Mouse (Mus musculus): ENCODE results near the gene Casp8ap2. TPM values are rescaled to one million over a fixed set of nuclear protein-coding genes. Genes with fewer than 3 reads are reported as not detected.
A peak's percentile ranks its signal among the peaks of the same experiment; 100 is the strongest.

Gene Casp8ap2
- polyA plus RNA-seq (2012; rRNA removed) = 3.8 and 4.7 TPM in 2 replicates

DNA sequence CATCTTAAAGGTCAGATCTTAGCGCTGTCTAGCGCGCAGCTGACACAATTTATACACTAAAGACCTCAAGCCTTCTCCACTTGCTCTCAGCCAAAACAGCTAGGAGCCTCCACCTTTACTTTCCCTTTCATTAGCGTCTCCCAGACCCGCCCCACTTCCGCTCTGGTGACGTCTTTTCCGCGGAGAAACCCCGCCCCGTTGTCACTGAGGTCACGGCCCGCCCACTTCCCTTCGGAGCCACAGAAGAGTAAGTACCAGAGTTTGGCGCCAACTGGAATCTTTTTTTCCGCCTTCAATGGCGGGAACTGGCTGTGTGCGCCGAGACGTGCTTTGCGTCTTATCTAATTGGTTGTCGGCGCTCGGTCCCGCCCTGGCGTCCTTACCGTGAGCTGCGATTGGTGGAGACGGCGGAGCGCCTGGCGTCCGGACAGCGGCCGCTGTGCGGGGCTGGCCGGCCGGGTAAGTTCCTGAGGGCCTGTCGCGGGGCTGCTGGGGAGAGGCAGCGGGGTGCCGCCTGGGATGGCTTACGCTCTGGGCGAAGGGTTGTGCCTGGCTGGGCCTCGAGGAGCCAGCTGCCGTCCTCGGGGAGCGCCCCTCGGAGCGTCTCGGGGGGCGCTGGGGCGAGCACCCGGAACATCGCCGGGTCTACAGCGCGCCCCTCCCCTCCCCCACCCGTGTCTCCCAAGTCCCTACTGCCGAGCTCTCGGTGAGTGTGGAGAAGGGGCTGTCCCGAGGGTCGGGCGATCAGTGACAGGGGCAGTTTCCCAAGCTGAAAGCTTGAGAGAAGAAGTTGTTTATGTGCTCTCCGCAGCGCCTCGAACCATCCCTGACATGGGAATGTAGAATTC, at the start of gene Casp8ap2:
Casp8ap2 (plus strand) TSS at position 418 of the 848 bp plus-strand sequence.
- Histone ChIP-seq H3K27ac (ENCODE audit: control insufficient read depth, insufficient read depth, low read depth, low read length) (peak within 1 kb of the TSS; percentile 94), H3K4me1 (ENCODE audit: control insufficient read depth, insufficient read depth, low read length) (peaks cover 2% of the 10 kb centered on the region), H3K4me3 (ENCODE audit: control insufficient read depth, low read depth, low read length) (peak within 1 kb of the TSS; percentile 96), H3K36me3 (ENCODE audit: control insufficient read depth, insufficient read depth, low read length) (no peaks in the 10 kb centered on the region), H3K27me3 (ENCODE audit: control insufficient read depth, insufficient read depth, low read length) (no peaks in the 10 kb centered on the region)
- peak; percentile 64 for TF ChIP-seq POLR2A (IDR thresholded peaks at IDR 0.05; ENCODE audit: control insufficient read depth, low read depth, low read length)
- TF ChIP-seq CTCF (IDR thresholded peaks at IDR 0.05; ENCODE audit: control insufficient read depth, insufficient read depth, insufficient replicate concordance, low read depth, low read length) = no peak

DNA sequence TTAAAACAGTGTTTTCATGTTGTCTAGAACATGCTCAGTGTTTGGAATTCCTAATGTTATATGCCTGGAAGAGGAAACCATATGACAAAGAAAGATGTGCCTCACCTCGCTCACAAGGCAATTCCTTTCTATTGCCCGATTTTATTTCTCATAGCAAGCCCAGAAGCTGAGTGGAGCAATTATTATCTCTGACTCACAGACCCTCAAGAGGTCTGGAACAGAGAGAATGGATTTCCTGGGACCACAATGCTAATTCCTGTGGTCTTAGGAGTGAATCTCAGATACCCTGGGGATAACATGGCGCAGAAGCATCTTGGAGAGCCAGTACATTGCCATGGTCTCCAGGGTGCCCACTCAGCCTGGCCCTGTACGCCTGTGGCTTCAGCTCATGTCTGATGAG, 46.2 kb upstream of the Casp8ap2 start:
- H3K4me1 ChIP-seq (ENCODE audit: control insufficient read depth, insufficient read depth, low read length) = no peaks in the 10 kb centered on the region
- TF ChIP-seq CTCF (IDR thresholded peaks at IDR 0.05; ENCODE audit: control insufficient read depth, insufficient read depth, insufficient replicate concordance, low read depth, low read length) (no peak), POLR2A (IDR thresholded peaks at IDR 0.05; ENCODE audit: control insufficient read depth, low read depth, low read length) (no peak)
- H3K36me3 ChIP-seq (ENCODE audit: control insufficient read depth, insufficient read depth, low read length) = no peaks in the 10 kb centered on the region
- H3K27ac ChIP-seq (ENCODE audit: control insufficient read depth, insufficient read depth, low read depth, low read length) = no peak overlapping the region
- no peaks in the 10 kb centered on the region for H3K27me3 ChIP-seq (ENCODE audit: control insufficient read depth, insufficient read depth, low read length)
- H3K4me3 ChIP-seq (ENCODE audit: control insufficient read depth, low read depth, low read length) = no peak overlapping the region

DNA sequence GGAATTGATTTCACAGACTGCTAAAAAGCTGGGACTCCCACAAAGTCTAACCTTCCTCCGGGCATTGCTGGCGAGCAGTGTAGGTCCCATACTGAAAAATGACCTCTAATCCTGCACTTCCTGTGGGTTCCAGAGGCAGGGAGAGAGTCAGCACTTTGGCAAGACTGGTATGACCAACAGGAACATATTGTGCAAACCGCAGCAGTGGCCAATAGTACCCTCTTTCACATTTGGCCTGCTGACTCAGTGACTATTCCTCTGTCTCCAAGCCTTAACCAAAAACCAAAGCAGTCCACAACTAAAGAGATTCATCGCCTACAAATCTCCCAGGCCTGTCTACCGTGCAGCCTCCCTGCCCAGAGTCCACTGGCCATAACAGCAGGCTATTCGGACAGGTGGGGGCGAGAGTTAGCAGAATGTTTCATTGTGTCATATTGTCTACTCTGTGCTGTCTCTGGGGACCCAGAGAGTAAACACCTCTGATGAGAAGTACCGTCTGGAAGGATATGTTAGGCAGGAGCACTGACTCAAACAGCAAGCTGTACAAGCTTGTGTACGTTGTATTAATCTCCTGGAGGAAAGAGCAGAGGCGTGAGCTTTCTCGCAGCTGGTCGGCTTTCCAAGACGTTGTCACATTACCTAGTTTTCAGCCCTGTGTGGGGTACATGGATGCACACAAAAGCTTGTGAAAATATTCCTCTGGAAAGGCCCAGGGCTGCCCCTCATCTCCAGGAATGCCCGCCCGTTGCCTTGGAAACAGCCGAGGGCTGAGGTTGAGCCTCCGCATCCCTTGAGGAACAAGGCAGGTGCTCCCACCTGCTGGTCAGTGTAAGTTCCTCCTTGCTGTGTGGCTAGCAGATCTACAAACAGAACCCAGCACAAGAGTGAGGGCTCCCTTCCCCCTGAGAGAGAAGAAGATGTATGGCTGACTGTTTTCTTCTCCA, 45.0 kb upstream of the Casp8ap2 start:
- TF ChIP-seq POLR2A (IDR thresholded peaks at IDR 0.05; ENCODE audit: control insufficient read depth, low read depth, low read length) (no peak), CTCF (IDR thresholded peaks at IDR 0.05; ENCODE audit: control insufficient read depth, insufficient read depth, insufficient replicate concordance, low read depth, low read length) (no peak)
- Histone ChIP-seq H3K27me3 (ENCODE audit: control insufficient read depth, insufficient read depth, low read length) (no peaks in the 10 kb centered on the region), H3K36me3 (ENCODE audit: control insufficient read depth, insufficient read depth, low read length) (no peaks in the 10 kb centered on the region), H3K4me1 (ENCODE audit: control insufficient read depth, insufficient read depth, low read length) (no peaks in the 10 kb centered on the region), H3K27ac (ENCODE audit: control insufficient read depth, insufficient read depth, low read depth, low read length) (no peak overlapping the region), H3K4me3 (ENCODE audit: control insufficient read depth, low read depth, low read length) (no peak overlapping the region)

DNA sequence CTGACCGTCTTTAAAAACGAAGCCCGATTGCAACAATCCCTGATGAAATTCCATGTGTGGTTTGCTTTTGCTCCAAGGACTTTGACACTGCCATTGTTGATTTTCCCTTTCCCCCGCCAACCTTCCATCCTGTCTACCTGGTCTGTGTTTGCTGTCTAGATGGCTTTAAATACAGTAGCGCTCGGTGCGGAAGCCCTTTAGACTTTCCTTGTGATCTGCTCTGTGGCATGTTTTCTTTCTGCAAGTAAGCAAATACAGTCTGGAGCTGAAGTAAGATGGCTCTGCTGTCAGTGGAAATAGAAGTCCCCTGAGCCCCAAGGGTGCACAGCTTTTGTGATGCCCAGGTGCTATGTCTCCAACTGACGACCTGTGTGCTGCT, 44.3 kb upstream of the Casp8ap2 start:
- H3K36me3 ChIP-seq (ENCODE audit: control insufficient read depth, insufficient read depth, low read length) = no peaks in the 10 kb centered on the region
- TF ChIP-seq POLR2A (IDR thresholded peaks at IDR 0.05; ENCODE audit: control insufficient read depth, low read depth, low read length) (no peak), CTCF (IDR thresholded peaks at IDR 0.05; ENCODE audit: control insufficient read depth, insufficient read depth, insufficient replicate concordance, low read depth, low read length) (no peak)
- H3K27me3 ChIP-seq (ENCODE audit: control insufficient read depth, insufficient read depth, low read length) = no peaks in the 10 kb centered on the region
- no peak overlapping the region for H3K4me3 ChIP-seq (ENCODE audit: control insufficient read depth, low read depth, low read length)
- H3K4me1 ChIP-seq (ENCODE audit: control insufficient read depth, insufficient read depth, low read length) = no peaks in the 10 kb centered on the region
- H3K27ac ChIP-seq (ENCODE audit: control insufficient read depth, insufficient read depth, low read depth, low read length) = no peak overlapping the region

DNA sequence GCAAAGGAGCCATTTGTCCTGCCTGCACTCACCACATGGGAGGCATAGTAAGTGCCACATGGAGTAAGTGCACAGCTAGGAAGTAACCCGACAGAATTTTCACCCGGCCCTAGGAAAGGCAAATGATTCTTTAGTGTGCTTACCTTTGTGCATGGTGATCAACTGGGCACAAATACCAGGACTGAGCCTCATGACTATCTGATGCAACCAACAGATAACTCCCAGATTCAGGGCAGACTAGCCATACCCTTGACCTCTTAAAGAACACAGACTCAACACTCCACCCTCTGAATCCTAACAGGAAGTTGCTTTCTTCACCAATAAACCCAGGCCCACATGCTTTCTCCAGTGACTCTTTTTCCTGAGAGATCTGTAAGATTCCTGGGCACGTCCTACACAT, 43.8 kb upstream of the Casp8ap2 start:
- Histone ChIP-seq H3K4me3 (ENCODE audit: control insufficient read depth, low read depth, low read length) (no peak overlapping the region), H3K36me3 (ENCODE audit: control insufficient read depth, insufficient read depth, low read length) (no peaks in the 10 kb centered on the region), H3K27ac (ENCODE audit: control insufficient read depth, insufficient read depth, low read depth, low read length) (no peak overlapping the region), H3K27me3 (ENCODE audit: control insufficient read depth, insufficient read depth, low read length) (no peaks in the 10 kb centered on the region), H3K4me1 (ENCODE audit: control insufficient read depth, insufficient read depth, low read length) (no peaks in the 10 kb centered on the region)
- TF ChIP-seq CTCF (IDR thresholded peaks at IDR 0.05; ENCODE audit: control insufficient read depth, insufficient read depth, insufficient replicate concordance, low read depth, low read length) (no peak), POLR2A (IDR thresholded peaks at IDR 0.05; ENCODE audit: control insufficient read depth, low read depth, low read length) (no peak)

DNA sequence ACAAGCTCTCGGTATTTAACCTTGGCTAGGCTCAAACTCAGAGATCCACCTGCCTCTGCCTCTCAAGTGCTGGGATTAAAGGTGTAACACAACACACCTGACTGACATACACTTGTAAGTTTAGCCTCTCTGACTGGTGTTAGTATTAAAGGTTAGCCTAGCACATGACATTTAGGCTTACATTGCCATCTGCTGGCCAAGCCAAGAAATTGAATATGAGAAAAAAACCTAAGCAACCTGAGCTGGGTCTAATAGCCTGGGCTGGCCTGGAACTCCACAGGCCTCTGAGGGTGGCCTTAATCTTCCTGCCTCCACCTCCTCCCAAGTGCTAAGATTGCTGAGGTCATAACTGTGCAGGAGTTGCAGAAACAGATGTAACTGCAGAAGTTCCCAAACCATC, 43.1 kb upstream of the Casp8ap2 start:
- Histone ChIP-seq H3K27ac (ENCODE audit: control insufficient read depth, insufficient read depth, low read depth, low read length) (no peak overlapping the region), H3K27me3 (ENCODE audit: control insufficient read depth, insufficient read depth, low read length) (no peaks in the 10 kb centered on the region), H3K4me1 (ENCODE audit: control insufficient read depth, insufficient read depth, low read length) (no peaks in the 10 kb centered on the region), H3K4me3 (ENCODE audit: control insufficient read depth, low read depth, low read length) (no peak overlapping the region), H3K36me3 (ENCODE audit: control insufficient read depth, insufficient read depth, low read length) (no peaks in the 10 kb centered on the region)
- TF ChIP-seq POLR2A (IDR thresholded peaks at IDR 0.05; ENCODE audit: control insufficient read depth, low read depth, low read length) (no peak), CTCF (IDR thresholded peaks at IDR 0.05; ENCODE audit: control insufficient read depth, insufficient read depth, insufficient replicate concordance, low read depth, low read length) (no peak)

DNA sequence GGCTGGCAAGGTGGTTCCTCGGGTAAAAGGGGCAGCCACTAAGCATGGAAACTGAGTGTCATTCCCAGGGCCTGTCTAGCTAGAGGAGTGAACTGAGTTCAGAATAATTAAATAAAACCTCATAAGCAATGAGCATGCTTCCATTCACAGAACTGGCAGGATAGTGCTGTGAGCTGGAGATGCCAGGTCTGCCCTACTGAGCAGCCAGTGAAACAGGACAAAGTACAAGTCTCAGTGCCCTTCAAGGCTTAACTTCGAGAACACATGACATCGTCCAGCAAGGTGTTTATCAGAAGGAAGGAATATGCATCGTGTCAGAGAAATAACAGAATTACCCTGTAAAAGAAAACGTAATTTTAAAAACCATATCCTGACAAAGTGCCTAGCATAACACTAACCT, 41.7 kb upstream of the Casp8ap2 start:
- Histone ChIP-seq H3K27me3 (ENCODE audit: control insufficient read depth, insufficient read depth, low read length) (no peaks in the 10 kb centered on the region), H3K4me1 (ENCODE audit: control insufficient read depth, insufficient read depth, low read length) (no peaks in the 10 kb centered on the region), H3K36me3 (ENCODE audit: control insufficient read depth, insufficient read depth, low read length) (no peaks in the 10 kb centered on the region), H3K4me3 (ENCODE audit: control insufficient read depth, low read depth, low read length) (no peak overlapping the region), H3K27ac (ENCODE audit: control insufficient read depth, insufficient read depth, low read depth, low read length) (no peak overlapping the region)
- TF ChIP-seq POLR2A (IDR thresholded peaks at IDR 0.05; ENCODE audit: control insufficient read depth, low read depth, low read length) (no peak), CTCF (IDR thresholded peaks at IDR 0.05; ENCODE audit: control insufficient read depth, insufficient read depth, insufficient replicate concordance, low read depth, low read length) (no peak)
